Mouse (Mus musculus): ENCODE results near the gene Alkbh4.
"Not testable (repeated sequence)": the region's sequence is repeated elsewhere in the genome, so short reads cannot be mapped to it uniquely, and the experiment has no call there.

Gene Alkbh4

DNA sequence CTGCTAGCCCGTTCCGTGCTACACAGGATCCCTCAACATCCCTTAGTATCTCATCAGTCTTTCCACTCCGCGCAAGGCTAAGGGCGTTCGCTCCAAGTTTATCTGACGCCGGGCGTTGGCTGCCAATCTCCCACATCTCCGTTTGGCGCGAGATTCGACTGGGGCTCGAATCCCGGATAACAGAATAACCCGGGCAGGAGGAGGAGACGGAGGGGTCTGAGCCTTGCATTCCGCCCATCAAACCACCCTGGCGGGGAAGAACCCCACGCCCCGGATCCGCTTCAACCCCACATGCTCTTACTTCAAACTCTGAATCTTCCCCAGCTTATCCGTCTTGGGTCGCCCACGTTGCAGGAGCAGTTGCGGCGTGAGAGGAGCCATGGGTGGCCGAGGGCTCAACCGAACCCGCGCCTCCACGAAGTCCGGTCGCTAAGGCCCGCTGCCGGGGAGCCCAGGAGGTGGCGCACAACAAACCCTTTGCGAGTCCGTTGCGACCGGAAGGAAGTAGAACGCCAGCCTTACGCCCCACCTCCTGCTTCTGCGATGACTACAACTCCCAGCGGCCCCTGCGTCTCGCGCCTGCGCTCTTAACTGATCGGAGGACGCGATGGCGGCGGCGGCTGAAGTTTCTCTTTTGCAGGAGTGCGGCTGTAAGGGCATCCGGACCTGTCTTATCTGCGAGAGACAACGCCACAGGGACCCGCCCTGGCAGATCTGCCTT, at the start of gene Alkbh4, which contains the start of gene Lrwd1:
Gene Alkbh4, plus strand, starts transcription at position 576 of the 721 bp plus-strand sequence.
Gene Lrwd1, minus strand, starts transcription at position 504 of the 721 bp plus-strand sequence.
- peak; percentile 97 to 98 for DNase-seq (ENCODE audit: low spot score in 2 of 2)

DNA sequence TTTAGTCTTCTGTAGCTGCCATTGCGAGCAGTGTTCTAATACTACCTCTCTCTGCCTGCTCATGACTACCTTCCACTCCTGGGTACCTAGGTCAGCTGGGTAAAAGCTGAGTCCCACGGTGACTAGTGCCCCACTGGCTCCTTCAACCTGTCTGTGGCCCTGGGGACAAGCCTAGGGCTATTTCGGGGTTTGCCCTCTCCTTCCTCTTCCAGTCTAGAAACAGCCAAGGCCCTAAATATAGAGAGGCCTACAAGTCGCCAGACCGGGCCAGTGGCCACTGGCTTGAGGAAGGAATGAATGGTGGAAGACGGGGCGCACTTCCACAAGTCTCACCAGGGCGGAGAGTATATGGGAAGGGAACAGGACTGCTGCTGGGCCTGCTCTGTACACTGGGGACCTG, 49.7 kb upstream of the Alkbh4 start:
- no peak for DNase-seq (ENCODE audit: low spot score in 2 of 2)

DNA sequence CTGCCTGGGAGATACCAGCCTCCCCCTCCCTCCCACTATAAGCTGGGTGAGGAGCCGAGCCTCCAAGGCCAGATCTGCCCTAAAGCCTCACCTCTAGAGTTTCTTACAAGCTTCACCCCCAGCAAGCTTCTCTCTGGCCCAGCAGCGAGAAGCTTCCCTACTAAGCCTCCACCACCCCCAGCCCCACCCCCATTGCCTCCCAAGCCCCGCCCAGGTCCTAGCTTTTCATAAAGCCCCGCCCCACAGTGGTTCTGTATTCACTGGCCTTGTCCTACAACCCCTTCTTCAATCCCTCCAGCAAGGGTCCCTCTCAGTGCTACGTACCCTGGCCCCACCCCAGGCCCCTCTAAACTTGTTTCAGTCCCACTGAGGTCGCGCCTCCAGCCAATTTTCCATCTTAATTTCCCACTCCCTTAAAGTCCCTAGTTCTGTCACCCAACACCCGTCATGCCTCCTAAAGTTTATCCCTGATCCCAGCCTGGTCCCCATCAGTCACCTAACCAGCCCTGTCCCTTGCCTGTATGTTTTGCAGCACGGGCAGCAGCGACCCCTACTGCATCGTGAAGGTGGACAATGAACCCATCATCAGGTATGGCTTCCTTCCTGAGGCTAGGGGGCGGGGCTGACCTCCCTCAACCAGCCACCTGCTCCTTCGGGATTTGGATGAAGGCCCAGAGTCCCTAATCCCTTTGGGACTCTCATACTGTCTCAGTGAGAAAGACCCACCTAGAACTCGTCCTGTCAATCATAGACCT, 46.9 kb upstream of the Alkbh4 start:
- DNase-seq (ENCODE audit: low spot score in 2 of 2): no peak

DNA sequence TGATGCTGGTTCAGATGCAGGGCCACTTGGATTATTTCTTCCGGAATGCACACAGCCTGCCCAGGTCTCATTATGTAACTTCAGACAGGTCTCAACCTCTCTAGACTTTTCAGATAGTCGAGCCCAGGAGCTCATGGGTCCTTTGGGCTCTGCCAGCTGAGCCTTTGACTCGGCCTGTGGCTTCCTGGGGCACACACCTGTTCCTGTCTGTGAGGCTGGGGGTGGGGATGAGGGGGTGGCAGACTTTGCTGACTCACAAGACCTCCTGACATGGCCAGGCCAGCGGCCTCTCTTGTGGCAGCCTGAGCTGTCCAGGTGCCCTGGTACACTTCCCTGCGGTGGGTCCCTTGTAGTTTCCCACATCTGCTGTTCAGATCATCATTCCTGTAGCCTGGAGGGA, 44.0 kb upstream of the Alkbh4 start:
- DNase-seq (ENCODE audit: low spot score in 2 of 2): no peak

DNA sequence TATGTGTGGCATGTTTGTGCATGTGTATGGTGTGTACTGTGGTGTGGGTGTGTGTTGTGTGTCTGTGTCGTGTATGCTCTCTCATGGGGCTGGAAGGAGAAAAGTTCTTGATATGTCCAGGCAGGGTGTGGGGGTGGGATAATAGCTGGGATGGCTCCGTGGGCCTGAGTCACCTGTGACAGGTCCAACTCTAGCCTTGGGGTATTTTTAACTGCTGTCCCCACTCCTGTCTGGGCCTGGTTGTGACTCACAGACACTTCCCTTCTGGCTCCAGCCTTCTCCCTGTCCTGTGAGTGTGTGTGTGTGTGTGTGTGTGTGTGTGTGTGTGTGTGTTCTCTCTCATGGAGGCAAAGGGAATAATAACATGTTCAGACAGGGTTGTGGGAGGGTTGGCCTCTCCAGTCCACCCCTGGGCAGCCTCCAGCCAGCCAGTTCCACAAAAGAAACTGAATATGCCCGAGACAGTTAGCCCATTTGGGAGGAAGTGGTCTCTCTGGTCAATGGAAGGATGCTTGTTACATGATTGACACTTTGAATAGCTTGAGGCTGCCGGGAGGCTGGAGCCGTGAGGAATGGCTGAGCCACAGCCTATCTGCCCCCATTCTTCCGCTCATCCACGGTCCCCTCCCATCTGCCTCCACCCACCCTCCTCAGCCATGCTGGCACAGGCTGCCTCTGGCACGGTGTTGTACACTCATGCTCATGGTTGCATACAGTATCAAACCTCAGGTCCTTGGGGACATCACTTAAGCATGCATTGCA, 41.5 kb upstream of the Alkbh4 start:
- DNase-seq (ENCODE audit: low spot score in 2 of 2): no peak

- no peak for DNase-seq (ENCODE audit: low spot score in 2 of 2)
Measured at GRCm38 (mm10) chr5:136095089-136095488, 40.9 kb upstream of the Alkbh4 start.

- no peak for DNase-seq (ENCODE audit: low spot score in 2 of 2)
Measured at GRCm38 (mm10) chr5:136098536-136098935, 37.4 kb upstream of the Alkbh4 start.

- peak; percentile 58 to 85 for DNase-seq (ENCODE audit: low spot score in 2 of 2)
Measured at GRCm38 (mm10) chr5:136102099-136102820, 33.7 kb upstream of the Alkbh4 start.

GRCm38 (mm10) chr5:136104511-136104910, 31.4 kb upstream of the Alkbh4 start:
- DNase-seq (ENCODE audit: low spot score in 2 of 2): peak; percentile 54 to 82

DNA sequence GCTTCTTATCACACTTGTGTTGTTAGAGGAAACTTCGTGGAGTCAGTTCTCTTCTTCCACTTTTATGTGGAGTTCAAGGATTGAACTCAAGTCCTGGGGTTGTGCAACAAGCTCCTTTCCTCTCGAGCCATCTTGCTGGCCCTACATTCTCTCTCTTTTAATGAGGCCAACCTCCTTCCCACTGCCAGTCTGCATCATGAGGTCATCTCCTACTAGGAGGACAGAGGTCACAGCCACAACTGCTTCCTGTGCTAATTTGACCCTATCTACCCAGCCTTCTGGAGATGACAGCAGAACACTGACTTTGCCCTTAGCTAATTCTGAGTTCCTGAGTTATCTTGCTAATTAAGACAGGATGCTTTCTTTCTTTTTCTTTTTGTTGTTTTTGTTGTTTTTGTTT, 27.5 kb upstream of the Alkbh4 start:
- no peak for DNase-seq (ENCODE audit: low spot score in 2 of 2)

- no peak for DNase-seq (ENCODE audit: low spot score in 2 of 2)
Measured at GRCm38 (mm10) chr5:136109042-136109441, 26.9 kb upstream of the Alkbh4 start.

DNA sequence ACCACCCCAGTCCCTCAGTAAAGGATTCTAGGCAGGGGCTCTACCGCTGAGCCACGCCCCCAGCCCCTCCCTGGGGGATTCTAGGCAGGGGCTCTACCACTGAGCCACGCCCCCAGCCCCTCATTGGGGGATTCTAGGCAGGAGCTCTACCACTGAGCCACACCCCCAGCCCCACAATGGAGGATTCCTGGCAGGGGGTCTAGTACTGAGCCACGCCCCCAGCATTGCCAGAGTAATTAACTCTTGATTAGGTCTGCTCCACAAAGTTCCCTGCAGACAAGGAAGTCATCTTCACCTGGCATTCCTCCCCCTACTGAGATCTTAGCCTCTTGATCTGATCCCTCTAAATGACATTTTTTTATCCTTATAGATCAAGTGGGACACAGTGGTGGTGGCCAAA, 22.4 kb upstream of the Alkbh4 start:
- not testable (repeated sequence) for DNase-seq (ENCODE audit: low spot score in 2 of 2)

- peak; percentile 97 to 99 for DNase-seq (ENCODE audit: low spot score in 2 of 2)
Measured at GRCm38 (mm10) chr5:136115891-136116783, 19.8 kb upstream of the Alkbh4 start, which contains the start of gene Polr2j. Gene Polr2j (plus strand): TSS chr5:136116631.

- no peak for DNase-seq (ENCODE audit: low spot score in 2 of 2)
Measured at GRCm38 (mm10) chr5:136116784-136117112, 19.2 kb upstream of the Alkbh4 start.

- no peak for DNase-seq (ENCODE audit: low spot score in 2 of 2)
Measured at GRCm38 (mm10) chr5:136122165-136122564, 13.8 kb upstream of the Alkbh4 start.

- no peak for DNase-seq (ENCODE audit: low spot score in 2 of 2)
Measured at GRCm38 (mm10) chr5:136136292-136136990, 495 bp downstream of the Alkbh4 start.

DNA sequence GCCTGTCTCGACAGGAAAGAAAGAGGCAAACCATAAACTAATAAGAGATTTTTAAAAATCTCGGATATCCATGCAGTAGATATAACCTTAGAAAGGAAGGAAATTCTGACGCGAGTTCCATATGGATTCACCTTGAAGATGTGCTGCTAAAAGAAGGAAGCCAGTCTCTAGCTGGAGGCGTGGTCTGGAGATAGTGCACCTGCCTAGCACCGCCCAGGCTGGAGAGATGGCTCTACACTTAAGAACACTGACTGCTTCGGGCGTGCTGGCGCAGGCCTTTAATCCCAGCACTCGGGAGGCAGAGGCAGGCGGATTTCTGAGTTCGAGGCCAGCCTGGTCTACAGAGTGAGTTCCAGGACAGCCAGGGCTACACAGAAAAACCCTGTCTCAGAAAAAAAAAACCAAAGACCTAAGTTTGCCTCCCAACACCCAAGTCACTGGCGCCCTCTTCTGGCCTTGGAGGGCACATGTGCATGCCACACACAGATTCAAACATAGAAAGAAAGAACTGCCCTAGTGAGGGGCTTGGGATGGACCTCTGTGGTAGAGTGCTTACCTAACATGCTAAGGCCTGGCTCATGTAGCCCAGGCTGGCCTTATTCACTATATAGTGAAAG, 1.8 kb downstream of the Alkbh4 start:
- peak; percentile 70 to 87 for DNase-seq (ENCODE audit: low spot score in 2 of 2)

DNA sequence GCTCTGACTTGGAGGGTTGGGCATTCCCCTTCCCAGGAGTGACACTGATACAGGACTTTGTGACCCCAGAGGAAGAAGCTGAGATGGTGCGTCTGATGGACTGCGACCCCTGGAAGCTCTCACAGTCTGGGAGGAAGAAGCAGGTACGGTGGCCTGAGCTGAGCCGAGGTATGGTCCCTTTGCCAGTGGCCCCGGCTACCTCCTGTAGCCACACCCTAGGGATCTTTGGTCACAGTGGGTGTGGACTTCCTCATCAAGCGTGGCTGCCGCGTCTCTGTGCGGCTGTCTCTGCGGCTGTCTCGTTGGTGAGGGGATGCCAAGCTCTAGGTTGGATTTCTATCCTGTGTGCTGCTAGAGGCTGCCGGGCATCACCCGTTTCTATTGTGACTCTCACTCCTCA, 3.4 kb downstream of the Alkbh4 start:
- peak in 1 of 2 experiments; percentile 69 for DNase-seq (ENCODE audit: low spot score in 2 of 2)

DNA sequence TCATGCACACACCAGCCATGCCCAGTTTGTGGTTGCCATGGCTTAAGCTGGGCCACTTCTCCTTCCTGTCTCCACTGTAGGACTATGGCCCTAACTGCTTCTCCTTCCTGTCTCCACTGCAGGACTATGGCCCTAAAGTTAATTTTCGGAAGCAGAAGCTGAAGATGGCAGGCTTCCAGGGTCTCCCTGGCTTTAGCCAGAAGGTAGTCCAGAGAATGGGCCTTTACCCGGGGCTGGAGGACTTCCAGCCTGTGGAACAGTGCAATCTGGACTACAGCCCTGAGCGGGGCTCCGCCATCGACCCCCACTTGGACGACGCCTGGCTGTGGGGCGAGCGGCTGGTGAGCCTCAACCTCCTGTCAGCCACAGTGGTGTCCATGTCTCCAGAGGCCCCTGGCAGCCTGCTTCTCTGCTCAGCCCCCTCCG, 4.1 kb downstream of the Alkbh4 start:
- DNase-seq (ENCODE audit: low spot score in 2 of 2): no peak

DNA sequence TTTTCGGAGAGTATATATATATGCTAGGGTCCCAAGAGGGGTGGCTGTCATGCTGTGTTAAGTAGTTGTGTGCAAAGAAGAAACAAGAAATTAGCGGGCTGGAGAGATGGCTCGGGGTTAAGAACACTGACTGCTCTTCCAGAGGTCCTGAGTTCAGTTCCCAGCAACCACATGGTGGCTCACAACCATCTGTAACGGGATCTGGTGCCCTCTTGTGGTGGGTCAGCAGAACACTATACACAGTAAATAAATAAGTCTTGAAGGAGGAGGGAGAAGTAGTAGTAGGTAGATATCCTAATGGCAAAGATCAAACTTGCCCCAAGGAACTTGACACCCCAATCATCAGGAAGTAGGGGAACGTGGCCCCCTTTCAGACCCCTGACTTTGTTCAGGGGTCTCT, 6.8 kb downstream of the Alkbh4 start:
- DNase-seq (ENCODE audit: low spot score in 2 of 2): no peak

All from spleen, postnatal 4 days (tissue).